Mouse (Mus musculus) gastrocnemius, postnatal 36 days (tissue): ENCODE results near the gene Galnt14. TPM values are rescaled to one million over a fixed set of nuclear protein-coding genes. Genes with fewer than 3 reads are reported as not detected.

Experiments
- DNase-seq, 2 experiments: peaks; one replicate each; pipeline ENCODE4 v3.0.0; 2022
- intact Hi-C: fragments of 180-260 bp; cut with DNase I; formaldehyde crosslinking; loops from one replicate; pipeline ENCODE4 v1.15.1; 2025
- total RNA-seq, 2 experiments: library from RNA; stranded (reverse); gene quantifications; 2 replicates each; pipeline ENCODE4 v1.2.3; 2021

The Galnt14 gene
- total RNA-seq, 2 experiments from 2014 or later, result not detected

DNA sequence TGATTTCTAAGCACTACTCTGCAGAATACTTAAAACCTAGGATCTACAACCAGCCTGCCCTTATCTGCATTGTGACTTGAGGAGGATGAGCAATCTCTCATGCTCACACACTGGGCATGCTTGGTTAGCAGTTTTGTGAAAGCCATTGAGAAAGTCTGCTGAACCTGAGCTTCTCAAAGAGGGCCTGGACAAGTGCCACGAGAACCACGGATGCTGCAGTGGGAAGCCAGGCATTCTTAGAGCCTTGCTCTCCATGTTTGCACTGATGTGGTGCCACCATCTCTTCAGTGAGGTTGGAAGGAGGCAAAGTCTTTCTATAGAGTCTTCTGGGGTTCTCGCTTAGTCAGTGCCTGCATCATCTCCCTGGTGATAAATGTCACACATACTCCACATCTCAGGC lies 194.7 kb downstream of the Galnt14 start:
- intact Hi-C loops, result no loop called here
- no peak for DNase-seq

DNA sequence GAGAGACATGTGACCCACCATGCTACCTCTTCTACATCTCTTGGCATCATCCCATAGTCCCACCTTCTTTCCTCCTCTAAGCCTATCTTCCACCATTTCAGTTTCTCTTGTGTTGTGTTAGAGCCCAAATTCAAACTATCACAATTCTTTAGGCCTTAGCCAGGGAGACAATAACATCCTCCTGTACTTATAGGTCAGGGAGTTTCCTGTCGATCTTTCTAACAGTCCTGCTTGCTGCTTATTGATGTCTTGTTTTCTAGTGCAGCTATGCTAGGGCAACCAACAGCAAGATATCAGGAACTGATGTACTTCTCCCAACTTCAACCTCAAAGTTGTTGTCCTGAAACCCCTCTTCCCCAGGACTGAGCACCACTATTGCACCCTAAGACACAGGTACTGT lies 195.4 kb downstream of the Galnt14 start:
- DNase-seq, result no peak
- intact Hi-C loops, result no loop called here

DNA sequence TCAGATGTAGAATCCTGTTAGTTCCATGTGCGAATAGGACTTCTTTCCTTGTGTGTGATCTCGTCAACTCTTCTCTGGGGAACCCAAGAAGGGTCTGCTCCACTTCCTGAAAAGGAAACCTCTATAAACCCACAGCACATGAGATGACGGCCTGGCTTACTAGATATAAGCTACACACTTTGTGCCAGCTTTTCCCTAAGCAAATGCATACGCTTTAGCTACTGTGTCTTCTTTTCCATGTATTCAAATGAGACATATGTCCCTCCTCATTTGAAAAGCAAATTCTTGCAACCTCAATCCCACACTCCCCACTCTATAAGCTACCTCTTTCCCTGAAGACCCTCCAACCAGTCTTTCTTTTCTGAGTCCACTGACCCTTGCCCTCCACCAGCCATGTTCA lies 196.0 kb downstream of the Galnt14 start:
- intact Hi-C loops, result no loop called here
- DNase-seq, result no peak

DNA sequence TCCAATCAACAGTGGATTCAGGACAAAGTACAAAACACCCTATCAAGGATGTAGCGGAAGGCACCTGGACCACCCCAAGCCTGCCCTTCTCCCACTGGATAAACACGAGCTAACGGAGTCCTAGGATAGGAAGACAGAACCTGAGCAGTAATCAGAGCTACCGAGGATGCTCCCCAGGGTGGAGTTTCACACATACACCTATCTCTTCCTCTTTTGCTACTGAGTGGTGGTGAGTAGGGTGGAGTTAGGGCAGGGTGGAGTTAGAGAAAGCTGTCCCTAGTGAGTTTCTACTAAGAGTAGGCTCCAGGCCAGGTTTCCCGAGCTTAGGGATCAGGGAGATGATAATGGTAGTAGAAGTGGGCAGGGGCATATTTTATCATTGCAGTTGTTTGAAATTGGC lies 197.4 kb downstream of the Galnt14 start:
- intact Hi-C loops, result no loop called here
- DNase-seq, result no peak

DNA sequence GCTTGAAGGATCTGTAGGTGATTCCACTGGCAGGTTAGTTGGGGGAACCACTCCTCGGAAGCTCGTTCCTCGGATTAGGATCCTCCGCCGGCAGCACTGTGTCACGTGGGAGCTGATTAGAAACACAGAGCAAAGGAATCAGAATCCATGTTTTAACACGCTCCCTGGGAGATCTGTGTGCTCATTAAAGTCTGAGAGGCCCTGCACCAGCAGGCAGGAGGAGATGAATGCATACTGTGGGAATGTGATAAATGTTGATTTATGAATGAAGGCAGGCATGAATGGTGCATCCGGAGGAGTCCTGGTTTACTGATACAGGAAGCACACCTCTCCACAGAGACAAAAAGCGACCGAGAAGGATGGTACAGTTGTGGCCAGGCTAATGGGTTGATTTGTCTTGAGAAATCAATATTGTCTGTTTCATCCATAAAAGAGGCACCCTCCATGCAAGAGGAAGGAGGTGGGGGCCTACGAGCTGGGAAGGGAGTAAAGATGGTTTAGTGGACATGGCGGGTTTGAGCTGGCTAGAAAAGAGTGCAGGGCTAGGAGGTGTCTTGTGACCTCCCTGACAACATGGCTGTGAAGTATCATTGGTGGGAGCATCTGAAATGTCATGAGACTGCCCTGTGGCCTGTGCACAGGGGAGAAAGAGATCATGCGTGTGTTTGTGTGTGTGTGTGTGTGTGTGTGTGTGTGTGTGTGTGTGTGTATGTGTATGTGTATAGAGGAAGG lies 202.3 kb downstream of the Galnt14 start:
- intact Hi-C loops, result no loop called here
- DNase-seq, result no peak

DNA sequence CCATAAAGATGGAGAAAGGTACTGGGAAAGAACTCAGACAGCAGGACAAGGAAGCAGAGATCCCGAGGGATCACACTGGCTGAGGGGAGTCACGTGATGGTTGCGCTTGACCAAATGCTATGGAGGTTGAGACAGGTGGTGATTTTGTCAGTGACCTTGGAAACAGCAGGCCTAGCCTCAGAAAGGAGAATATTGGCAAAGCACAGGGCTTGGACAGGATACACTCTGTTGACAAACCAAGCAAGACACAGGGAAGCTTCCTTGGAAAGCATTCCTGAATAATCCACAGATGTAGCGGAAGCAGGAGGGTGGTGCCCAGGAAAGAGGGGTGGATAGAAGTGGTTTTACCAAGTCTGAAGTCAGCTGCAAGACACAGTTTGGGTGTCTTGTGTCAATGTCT lies 206.1 kb downstream of the Galnt14 start:
- DNase-seq, result no peak
- intact Hi-C loops, result no loop called here

DNA sequence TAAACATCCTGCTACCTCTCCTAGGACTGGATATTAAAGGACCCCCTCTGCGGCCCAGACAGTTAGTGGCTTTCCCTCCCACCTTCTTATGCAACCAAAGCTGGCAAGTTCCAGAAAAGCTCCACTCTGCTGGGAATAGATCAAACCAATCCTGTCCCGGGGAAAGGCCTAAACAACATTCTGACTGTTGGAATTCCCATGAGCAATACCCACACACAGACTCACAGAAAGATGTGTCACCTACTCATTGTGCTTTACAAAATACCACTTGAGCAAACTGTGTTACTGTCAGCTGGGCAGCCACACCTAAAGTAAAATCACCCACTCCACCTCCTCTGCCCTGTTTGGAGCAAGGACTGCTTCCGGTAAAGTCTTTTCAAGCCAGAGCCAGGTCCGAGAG lies 207.6 kb downstream of the Galnt14 start:
- no peak for DNase-seq
- intact Hi-C loops, result no loop called here

DNA sequence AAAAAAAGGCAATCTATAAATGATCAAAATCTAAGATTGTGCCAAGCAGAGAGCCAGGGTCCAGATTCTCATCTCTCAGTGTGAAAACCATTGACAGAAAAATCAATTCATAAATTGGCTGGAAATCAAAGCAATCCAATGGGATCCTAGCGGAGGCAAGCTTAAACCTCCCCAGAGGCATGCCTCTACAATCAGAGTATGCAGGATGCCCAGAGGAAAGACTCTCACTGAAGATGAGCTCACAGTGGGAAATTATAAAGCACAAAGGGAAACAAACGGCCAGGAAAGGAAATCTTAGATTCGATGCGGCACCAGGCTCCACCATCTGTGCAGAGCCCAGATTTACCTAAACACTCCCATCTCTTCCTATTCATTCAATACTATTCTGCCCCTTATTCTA lies 220.7 kb downstream of the Galnt14 start:
- DNase-seq, result no peak
- intact Hi-C loops, result no loop called here

DNA sequence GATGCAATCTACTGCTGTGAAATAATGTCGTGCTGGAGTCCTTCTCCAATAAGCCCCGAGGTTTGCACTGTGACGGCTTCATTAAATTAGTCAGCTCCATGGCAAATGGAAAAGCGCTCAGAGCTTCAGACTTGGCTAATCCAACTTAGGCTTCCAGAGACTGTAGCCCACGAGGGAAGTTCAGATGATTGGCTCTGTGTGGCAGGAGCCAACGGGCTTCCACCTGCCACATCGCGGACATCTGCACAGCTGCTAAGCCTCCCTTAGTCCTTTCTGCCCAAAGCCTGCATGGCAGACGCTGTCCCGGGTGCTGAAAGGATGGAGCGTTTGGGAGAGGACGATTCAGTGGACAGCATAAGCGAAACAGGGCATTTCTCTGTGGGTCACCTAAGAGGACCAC lies 222.5 kb downstream of the Galnt14 start:
- DNase-seq, result no peak
- intact Hi-C loops, result no loop called here

DNA sequence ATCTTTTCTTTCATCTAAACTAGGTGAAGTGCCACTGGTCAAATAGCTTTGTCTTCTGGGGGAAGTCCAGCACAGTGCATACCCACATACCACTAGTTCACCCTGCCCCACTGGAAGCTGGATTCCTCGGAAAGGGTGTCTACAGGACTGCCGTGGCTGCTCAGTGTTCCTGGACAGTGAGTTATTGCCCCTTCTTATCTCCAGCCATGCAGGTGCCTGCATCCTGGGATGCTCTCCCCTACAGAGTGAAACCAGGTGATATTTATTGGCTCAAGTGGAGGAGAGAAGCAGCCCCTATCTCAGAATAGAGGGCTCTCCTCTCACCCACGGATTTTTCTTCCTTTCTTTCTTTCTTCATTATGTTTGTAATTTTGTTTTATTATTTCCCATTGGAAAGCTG lies 222.9 kb downstream of the Galnt14 start:
- no peak for DNase-seq
- intact Hi-C loops, result no loop called here

DNA sequence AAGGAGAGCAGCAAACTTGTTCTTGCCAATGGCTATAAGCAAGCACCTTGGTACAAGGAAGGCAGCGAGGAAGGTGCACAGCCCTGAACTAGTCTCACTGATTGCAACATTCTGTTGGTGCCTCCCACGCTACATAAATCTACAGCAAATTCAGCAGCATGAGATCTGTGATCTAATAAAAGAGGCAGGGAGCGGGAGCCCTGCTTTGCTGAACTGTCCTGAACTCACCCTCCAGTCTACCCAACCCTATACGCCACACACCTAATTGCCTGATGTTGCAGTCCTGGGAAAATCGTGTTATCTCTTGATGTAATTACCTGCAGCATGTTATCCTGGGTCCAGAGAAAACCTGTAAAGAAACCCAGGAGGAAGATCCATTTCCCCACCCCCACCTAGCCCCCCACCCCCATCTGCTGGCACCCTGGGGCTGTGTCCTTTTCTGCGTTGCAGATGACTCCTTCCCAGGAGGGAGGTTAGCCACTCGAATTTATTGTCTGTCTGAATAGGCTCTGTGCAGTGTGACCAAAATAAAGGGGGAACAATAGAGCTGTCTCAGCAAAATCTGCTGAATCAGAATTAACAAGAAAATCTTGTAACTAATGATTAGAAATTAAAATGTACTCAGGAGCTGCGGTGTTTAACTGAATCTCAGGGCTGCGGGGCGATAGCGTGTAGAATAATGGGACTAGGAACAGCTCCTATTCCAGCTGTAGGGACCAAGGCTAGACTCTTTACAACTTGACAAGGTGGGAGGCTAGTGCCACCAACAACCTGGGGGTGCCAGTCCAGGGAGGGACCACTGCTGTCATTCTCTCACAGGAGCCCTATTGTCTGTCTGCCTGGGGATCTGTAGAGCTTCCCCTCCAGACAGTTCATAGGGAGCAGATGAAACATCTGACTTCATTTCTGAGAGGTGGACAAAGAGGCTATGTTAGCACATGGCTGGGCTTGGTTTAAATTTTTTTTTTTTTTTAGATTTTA lies 232.9 kb downstream of the Galnt14 start:
- intact Hi-C loops, result no loop called here
- DNase-seq, result no peak

DNA sequence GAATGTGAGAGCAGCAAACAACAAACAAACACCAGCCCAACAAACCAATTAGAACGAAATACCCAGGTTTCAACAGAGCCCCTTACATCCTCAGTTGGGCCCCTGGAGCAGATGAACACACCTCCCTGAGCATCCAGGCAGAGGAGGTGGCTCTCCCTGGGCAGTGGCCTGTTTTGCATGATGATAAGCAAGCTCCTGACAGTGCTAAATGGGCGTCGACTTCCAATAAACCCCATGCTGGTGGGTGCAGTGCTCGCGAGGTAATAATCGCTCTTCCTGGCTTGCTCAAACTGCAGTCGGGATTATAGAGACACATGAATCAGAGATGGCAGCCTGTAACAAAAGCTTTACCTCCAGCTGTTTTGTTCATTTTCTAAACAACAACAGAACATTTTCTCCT lies 235.9 kb downstream of the Galnt14 start:
- intact Hi-C loops, result no loop called here
- DNase-seq, result no peak

DNA sequence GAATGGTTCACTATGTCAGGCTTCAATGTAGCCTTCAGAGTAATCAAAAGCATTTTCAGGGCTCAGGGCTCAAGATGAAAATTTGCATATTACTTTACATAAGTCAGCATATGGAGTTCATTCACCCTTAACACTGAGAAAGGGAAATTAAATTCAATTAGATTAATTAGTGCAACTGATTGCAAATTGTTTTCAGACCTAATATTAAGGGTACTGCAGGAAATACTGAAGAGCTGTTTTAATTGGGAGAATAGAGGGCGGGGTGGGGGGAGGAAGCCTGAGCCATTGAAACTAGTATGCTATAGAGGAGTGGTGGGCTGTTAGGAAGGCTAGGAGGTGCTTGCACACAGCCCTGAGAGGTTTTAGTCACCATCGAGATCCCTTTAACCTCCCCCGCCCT lies 237.2 kb downstream of the Galnt14 start:
- intact Hi-C loops, result no loop called here
- no peak for DNase-seq

DNA sequence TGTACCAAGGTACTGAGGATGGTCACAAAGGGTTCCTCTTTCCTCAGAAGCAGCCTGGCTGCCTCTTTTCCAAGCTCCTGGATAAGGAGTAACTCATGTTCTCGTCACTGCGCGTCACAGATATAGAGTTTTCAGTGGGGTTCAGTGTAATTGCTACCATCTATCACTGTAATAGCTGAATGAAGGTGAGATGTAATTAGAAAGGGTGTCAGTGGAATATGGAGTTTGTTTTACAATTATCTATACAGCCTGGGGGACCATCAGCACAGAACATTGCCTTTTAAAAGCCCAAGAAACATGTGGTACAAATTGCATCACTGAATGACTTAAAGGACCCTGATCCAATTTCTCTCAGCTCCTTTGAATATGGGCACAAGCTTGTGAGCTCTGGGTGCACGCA lies 249.4 kb downstream of the Galnt14 start:
- intact Hi-C loops, result no loop called here
- no peak for DNase-seq

DNA sequence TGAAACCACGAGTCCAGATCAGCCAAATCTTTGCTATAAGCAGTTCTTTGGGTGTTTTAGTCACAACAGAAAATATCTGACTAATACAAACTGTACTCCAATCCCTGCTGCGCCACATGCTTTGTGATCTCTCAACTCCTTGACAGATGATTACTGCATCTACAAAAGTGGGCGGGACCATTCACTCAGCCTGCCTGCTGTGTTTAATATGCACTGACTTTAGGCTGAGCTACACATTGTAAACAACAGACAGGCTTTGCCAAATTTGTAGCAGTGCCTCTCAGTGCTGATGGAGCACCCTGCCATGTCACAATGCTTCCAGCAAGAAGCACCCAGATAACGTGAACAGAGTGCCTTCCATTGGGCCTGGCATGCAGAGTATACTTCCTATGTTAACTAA lies 251.5 kb downstream of the Galnt14 start:
- intact Hi-C loops, result no loop called here
- no peak for DNase-seq

DNA sequence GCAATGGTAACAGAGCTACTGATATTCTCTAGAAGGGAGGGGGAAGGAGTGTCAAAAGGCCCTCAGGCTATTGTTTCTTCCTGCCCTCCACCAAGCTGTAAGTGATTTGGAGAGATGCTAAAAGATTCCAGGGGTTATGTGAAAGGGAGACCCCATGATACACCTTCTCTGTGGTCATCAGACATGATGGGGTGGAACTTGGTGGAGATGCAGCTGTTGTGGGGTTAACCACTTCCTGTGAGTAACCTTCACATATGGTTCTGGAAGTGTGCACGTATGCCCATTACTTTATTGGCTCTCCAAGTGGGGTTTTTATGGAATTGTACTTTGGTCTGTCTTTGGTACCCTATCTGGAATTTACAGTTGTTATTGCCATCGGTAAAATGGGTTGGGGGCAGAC lies 253.7 kb downstream of the Galnt14 start:
- DNase-seq, result no peak
- intact Hi-C loops, result no loop called here

DNA sequence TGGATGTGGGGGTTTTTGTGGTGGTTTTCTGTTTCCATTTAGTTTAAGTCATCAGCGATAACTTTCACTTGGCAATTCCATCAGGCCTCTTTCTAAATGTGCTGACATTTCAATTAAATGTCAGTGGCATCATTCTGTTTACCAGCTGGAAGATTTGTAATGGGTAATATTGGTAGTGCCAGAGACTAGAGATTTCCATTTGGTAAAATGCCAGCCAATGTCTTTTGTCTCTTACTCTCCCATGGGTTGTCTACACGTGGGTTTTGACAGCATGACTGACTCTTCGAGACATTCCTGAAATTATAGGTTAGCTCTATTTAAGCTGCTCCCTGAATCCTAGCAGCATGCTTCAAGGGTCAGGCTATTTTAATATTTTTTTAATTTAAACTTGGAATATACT lies 256.6 kb downstream of the Galnt14 start:
- intact Hi-C loops, result no loop called here
- no peak for DNase-seq

DNA sequence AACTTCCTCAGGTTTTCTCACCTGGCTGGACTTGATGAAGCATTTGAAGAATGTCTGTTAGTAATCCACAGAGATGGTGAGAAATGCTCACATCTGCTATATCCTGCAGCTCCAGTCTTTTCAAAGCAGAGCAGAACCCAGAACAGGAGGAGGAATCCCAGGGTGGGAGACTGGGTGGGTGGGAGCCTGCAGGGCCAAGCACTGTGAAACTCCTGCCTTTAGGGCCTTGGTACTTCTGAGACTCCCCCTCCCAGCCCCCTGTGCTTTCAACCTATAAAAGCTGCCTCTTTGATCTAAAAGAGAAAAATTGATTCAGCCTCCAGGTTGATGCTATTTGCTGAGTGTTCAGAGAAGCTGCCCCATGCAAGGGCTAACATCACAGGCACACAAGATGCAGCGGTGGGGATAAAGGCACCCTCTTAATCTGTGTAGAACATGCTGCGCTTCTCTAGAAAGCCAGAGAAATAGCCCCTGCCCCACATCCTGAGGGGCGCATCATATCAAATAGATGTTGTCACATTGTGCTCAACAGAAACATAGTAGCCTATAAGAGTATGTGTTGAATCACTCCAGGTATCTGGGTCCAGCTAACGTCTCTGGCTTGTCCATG lies 258.0 kb downstream of the Galnt14 start:
- DNase-seq, result no peak

DNA sequence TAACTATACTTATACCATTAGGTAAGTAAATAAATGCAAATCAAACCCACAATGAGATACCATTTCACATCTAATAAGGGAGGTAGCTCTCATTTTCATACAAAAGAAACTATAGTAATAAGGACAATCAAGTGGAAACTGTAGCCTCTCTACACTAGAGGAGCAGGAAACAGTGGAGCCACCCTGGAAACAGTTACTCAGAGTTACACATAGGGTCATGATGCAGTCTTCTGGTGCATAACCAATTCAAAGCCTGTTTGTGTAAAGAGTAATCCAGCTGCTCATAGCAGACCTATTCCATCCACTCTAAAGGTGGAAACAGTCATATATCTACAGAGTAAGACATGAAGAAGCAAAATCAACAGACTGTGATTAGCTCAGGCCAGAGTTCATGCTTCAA lies 261.1 kb downstream of the Galnt14 start:
- no peak for DNase-seq
- intact Hi-C loops, result no loop called here

More for the DNA sequence above, 258.0 kb downstream of the Galnt14 start:
- intact Hi-C loops, result no loop called here
